Mouse (Mus musculus): ENCODE measurements at regions not wholly inside any gene's neighbourhood (a gene's known extent, or its start where the extent isn't known, plus 50 kb on each side); places are given as distances from the start of the nearest gene placed in this dataset.

GRCm38 (mm10) chr12:15643669-15644068 lies 173.1 kb downstream of the Trib2 start:
- Histone ChIP-seq H3K36me3 (ENCODE audit: insufficient read depth) (no peaks in the 10 kb centered on the region), H3K4me2 (ENCODE audit: low read depth) (no peak overlapping the region), H3K9me3 (ENCODE audit: low read length) (no peaks in the 10 kb centered on the region), H3K4me1 (ENCODE audit: insufficient read depth) (no peaks in the 10 kb centered on the region), H3K9ac (no peak overlapping the region), H3K27me3 (ENCODE audit: insufficient read depth, low read length) (no peaks in the 10 kb centered on the region), H3K4me3 (ENCODE audit: low read depth, low read length) (no peak overlapping the region), H3K27ac (ENCODE audit: low read depth, low read length) (no peak overlapping the region)
- TF ChIP-seq CTCF (IDR thresholded peaks at IDR 0.05; ENCODE audit: low read depth): no peak
- 33% methylated on average over 3 of the region's 3 CpGs for WGBS
- DNase-seq (no peak), ATAC-seq (no peak)

DNA sequence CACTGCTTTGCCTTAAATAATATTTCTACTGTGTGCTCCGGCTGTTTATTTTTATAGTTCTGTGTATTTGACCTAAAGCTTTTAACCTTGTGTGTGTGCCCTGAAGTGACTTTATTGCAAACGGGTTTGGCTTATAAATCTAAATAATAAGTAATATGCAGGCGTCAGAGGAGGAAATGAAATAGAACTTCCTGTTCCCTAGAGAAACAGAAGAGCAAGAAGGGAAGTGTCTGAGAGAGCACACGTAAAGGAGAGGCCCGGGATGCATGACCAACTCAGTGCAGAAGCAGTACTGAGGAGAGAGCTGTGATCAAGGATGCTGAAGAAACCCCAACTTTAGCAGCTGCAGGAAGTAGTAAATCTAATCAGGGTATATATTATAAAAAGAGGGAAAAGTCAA lies 176.4 kb downstream of the Trib2 start:
- Histone ChIP-seq H3K4me2 (ENCODE audit: low read depth) (no peak overlapping the region), H3K4me1 (ENCODE audit: insufficient read depth) (no peaks in the 10 kb centered on the region), H3K9ac (no peak overlapping the region), H3K27me3 (ENCODE audit: insufficient read depth, low read length) (no peaks in the 10 kb centered on the region), H3K4me3 (ENCODE audit: low read depth, low read length) (no peak overlapping the region), H3K9me3 (ENCODE audit: low read length) (no peaks in the 10 kb centered on the region), H3K27ac (ENCODE audit: low read depth, low read length) (no peak overlapping the region), H3K36me3 (ENCODE audit: insufficient read depth) (no peaks in the 10 kb centered on the region)
- WGBS: 84% methylated on average over 5 of the region's 5 CpGs
- no peak for ATAC-seq
- DNase-seq: no peak
- TF ChIP-seq CTCF (IDR thresholded peaks at IDR 0.05; ENCODE audit: low read depth): no peak

DNA sequence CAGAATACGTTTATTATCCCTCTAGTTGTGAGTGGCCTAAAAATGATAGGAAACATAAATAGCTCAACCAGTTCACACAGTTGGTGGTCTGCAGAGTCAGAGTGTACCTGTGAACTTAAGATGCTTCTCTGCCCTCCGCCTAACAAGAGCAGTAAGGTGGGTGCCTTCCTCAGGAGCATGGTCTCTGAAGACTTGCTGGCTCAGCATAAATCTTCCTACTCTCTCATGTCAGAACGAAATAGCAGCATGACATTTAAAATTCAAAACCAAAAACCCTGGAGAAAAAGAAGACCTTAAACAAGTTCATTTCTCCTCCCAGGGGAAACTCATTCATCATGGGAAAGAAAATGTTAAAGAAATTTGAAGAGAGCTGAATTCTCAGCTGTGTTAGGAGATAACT lies 186.8 kb downstream of the Trib2 start:
- DNase-seq (no peak), ATAC-seq (no peak)
- no peaks in the 10 kb centered on the region for H3K36me3 ChIP-seq (ENCODE audit: insufficient read depth)
- no peak overlapping the region for H3K4me3 ChIP-seq (ENCODE audit: low read depth, low read length)
- no peak overlapping the region for H3K4me2 ChIP-seq (ENCODE audit: low read depth)
- H3K9ac ChIP-seq: no peak overlapping the region
- H3K9me3 ChIP-seq (ENCODE audit: low read length): no peaks in the 10 kb centered on the region
- H3K27ac ChIP-seq (ENCODE audit: low read depth, low read length): no peak overlapping the region
- no peak for TF ChIP-seq CTCF (IDR thresholded peaks at IDR 0.05; ENCODE audit: low read depth)
- H3K27me3 ChIP-seq (ENCODE audit: insufficient read depth, low read length): no peaks in the 10 kb centered on the region
- no peaks in the 10 kb centered on the region for H3K4me1 ChIP-seq (ENCODE audit: insufficient read depth)
- 84% methylated on average over 3 of the region's 3 CpGs for WGBS

- 81% methylated on average over 2 of the region's 2 CpGs for WGBS
- no peak overlapping the region for H3K9ac ChIP-seq
- ATAC-seq (no peak), DNase-seq (no peak)
- H3K9me3 ChIP-seq (ENCODE audit: low read length): no peaks in the 10 kb centered on the region
- no peak overlapping the region for H3K4me2 ChIP-seq (ENCODE audit: low read depth)
- no peaks in the 10 kb centered on the region for H3K36me3 ChIP-seq (ENCODE audit: insufficient read depth)
- H3K4me1 ChIP-seq (ENCODE audit: insufficient read depth): no peaks in the 10 kb centered on the region
- no peak for TF ChIP-seq CTCF (IDR thresholded peaks at IDR 0.05; ENCODE audit: low read depth)
- H3K4me3 ChIP-seq (ENCODE audit: low read depth, low read length): no peak overlapping the region
- H3K27me3 ChIP-seq (ENCODE audit: insufficient read depth, low read length): no peaks in the 10 kb centered on the region
- H3K27ac ChIP-seq (ENCODE audit: low read depth, low read length): no peak overlapping the region
Measured at GRCm38 (mm10) chr12:15619521-15619920, 197.2 kb downstream of the Trib2 start.

GRCm38 (mm10) chr12:15617312-15617711 lies 199.4 kb downstream of the Trib2 start:
- H3K36me3 ChIP-seq (ENCODE audit: insufficient read depth): no peaks in the 10 kb centered on the region
- TF ChIP-seq CTCF (IDR thresholded peaks at IDR 0.05; ENCODE audit: low read depth): no peak
- H3K4me2 ChIP-seq (ENCODE audit: low read depth): no peak overlapping the region
- H3K9ac ChIP-seq: no peak overlapping the region
- H3K27me3 ChIP-seq (ENCODE audit: insufficient read depth, low read length): no peaks in the 10 kb centered on the region
- ATAC-seq (peak; percentile 79), DNase-seq (peak; percentile 19)
- no peak overlapping the region for H3K4me3 ChIP-seq (ENCODE audit: low read depth, low read length)
- no peaks in the 10 kb centered on the region for H3K4me1 ChIP-seq (ENCODE audit: insufficient read depth)
- no peaks in the 10 kb centered on the region for H3K9me3 ChIP-seq (ENCODE audit: low read length)
- no peak overlapping the region; the same call in 1 of the 2 replicates for H3K27ac ChIP-seq (ENCODE audit: low read depth, low read length)
- whole genome bisulfite sequencing: 13% methylated on average over 1 of the region's 1 CpGs

DNA sequence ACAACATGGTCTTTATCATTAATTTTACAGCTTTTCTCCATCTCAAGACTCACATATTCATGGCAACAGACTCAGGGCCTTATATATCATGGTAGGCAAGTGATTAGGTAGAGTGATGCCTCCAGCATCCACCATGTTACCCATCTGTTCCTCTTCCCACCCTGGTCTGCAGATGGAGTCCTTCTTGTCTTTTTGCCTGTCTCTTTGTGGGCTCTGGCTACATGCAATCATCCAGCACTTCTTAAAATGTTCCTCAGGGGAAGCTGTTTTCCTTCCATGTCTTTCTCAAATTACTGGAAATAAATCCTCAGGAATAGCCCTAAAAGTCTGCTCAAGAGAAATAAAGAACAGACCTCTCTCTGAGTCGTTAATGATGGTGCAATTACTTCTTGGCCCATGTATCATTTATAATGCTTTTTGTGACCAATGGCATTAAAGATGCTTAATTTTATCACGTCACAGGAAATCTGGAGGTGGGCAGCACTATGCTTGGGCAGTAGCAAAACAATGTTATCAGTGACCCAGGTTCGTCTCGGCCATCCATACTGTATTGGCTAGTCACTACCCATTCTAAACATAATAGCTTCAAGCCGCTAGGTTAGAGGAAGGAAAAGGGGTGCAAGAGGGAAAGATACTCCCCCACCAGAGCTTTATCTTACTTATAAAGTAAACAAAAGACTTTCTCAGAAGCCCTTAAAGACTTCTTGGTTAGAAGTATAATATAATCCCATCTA lies 204.7 kb downstream of the Trib2 start:
- H3K27me3 ChIP-seq (ENCODE audit: insufficient read depth, low read length): no peaks in the 10 kb centered on the region
- H3K9ac ChIP-seq: no peak overlapping the region
- H3K4me2 ChIP-seq (ENCODE audit: low read depth): no peak overlapping the region
- no peak for TF ChIP-seq CTCF (IDR thresholded peaks at IDR 0.05; ENCODE audit: low read depth)
- no peaks in the 10 kb centered on the region for H3K4me1 ChIP-seq (ENCODE audit: insufficient read depth)
- no peak overlapping the region for H3K27ac ChIP-seq (ENCODE audit: low read depth, low read length)
- ATAC-seq (no peak), DNase-seq (no peak)
- no peaks in the 10 kb centered on the region for H3K36me3 ChIP-seq (ENCODE audit: insufficient read depth)
- H3K4me3 ChIP-seq (ENCODE audit: low read depth, low read length): no peak overlapping the region
- H3K9me3 ChIP-seq (ENCODE audit: low read length): no peaks in the 10 kb centered on the region
- 84% methylated on average over 5 of the region's 5 CpGs for WGBS

DNA sequence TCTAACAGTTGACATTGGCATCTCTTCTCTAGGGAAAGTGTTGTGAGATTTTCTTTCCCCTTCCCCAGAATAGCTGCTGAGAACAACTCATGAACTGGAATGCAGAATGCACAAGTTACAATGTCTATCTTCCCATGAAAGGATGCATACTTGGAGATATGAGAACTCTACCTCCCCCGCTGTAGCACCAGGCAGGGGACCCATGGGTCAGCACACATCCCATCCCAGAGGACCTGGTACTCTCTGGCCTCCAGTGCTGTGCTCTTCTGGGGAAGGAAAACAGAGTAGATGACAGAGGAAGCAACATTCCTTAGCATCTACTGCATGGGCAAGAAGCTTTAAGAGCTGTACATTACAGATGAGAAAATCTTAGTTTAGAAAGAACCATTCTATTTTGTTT lies 209.6 kb downstream of the Trib2 start:
- no peak overlapping the region for H3K27ac ChIP-seq (ENCODE audit: low read depth, low read length)
- no peak overlapping the region for H3K4me3 ChIP-seq (ENCODE audit: low read depth, low read length)
- no peaks in the 10 kb centered on the region for H3K27me3 ChIP-seq (ENCODE audit: insufficient read depth, low read length)
- 0 out of 2 replicates have a peak, but pooled peaks cover 6% of the 10 kb centered on the region for H3K4me1 ChIP-seq (ENCODE audit: insufficient read depth)
- ATAC-seq (no peak), DNase-seq (no peak)
- H3K9ac ChIP-seq: no peak overlapping the region
- TF ChIP-seq CTCF (IDR thresholded peaks at IDR 0.05; ENCODE audit: low read depth): no peak
- no peaks in the 10 kb centered on the region for H3K9me3 ChIP-seq (ENCODE audit: low read length)
- H3K36me3 ChIP-seq (ENCODE audit: insufficient read depth): no peaks in the 10 kb centered on the region
- WGBS: 91% methylated on average over 1 of the region's 1 CpGs
- no peak overlapping the region for H3K4me2 ChIP-seq (ENCODE audit: low read depth)
